Comparison of ENCODE assay signal across 19 mouse cellular contexts in genomic region chr4:124691455-124691854, GRCm38 (mm10). TPM values are rescaled to one million over a fixed set of nuclear protein-coding genes. Genes with fewer than 3 reads are reported as not detected.
DNase-seq lines count a peak whose midpoint lies in the region; ATAC-seq and TF ChIP-seq lines count a peak whose summit lies in the region.
"Had no signal": no experiment of that assay in that cellular context is flagged by ENCODE, and none has a peak within 500 bp of the region (broad histone marks: within the 10 kb centered on the region; RNA-seq: fewer than 3 reads in every experiment).

No protein-coding gene starts in this region.

- peak overlapping the region in 1 of 2 experiments; percentile 41; a peak in 2 of 4 replicates for H3K27ac ChIP-seq in heart, embryonic 14.5 days (replicated peaks in 1 of 2; ENCODE audit: control insufficient read depth in 1 of 2, insufficient read depth in 1 of 2, low read depth in 2 of 2, low read length in 2 of 2)
- H3K27ac ChIP-seq in liver, embryonic 14.5 days, result peak overlapping the region; percentile 13
- H3K27ac ChIP-seq: intestine, embryonic 15.5 days; midbrain, embryonic 12.5 days; stomach, embryonic 15.5 days had no signal

- no peaks in the 10 kb centered on the region for H3K9me3 ChIP-seq in heart, embryonic 14.5 days (ENCODE audit: control insufficient read depth, low read length)
- no peaks in the 10 kb centered on the region for H3K9me3 ChIP-seq in liver, embryonic 14.5 days (ENCODE audit: control insufficient read depth, low read length)
- H3K9me3 ChIP-seq: intestine, embryonic 15.5 days; midbrain, embryonic 12.5 days; stomach, embryonic 15.5 days had no signal

- DNase-seq in heart, adult 8-10 months (ENCODE audit: low spot score), result no peak
- DNase-seq in testis, postnatal 10 days (ENCODE audit: low spot score), result peak; percentile 23
- DNase-seq in testis, postnatal 14 days (ENCODE audit: low spot score), result no peak
- no peak for DNase-seq in liver, embryonic 14.5 days (ENCODE audit: low read depth in 3 of 3, low spot score in 3 of 3)
- DNase-seq in yolk sac, embryonic 10.5 days (ENCODE audit: low spot score), result no peak
- DNase-seq in cerebellum, adult 9-11 months, result no peak
- DNase-seq: adrenal gland, postnatal 36 days; cerebellum, postnatal 25 days; lung, postnatal 14 days; right cerebral cortex, adult 18-20 months; spleen, adult 18-20 months; thymus, postnatal 4 days had no signal

- 71% methylated on average over 8 of the region's 8 CpGs for WGBS in heart, embryonic 14.5 days
- WGBS in liver, embryonic 14.5 days (ENCODE audit: insufficient replicate concordance), result 58% methylated on average over 8 of the region's 8 CpGs

- H3K27me3 ChIP-seq in heart, embryonic 14.5 days (ENCODE audit: control insufficient read depth, insufficient read depth, low read length), result no peaks in the 10 kb centered on the region
- H3K27me3 ChIP-seq in liver, embryonic 14.5 days (ENCODE audit: control insufficient read depth, insufficient read depth, low read length), result no peaks in the 10 kb centered on the region
- H3K27me3 ChIP-seq: intestine, embryonic 15.5 days; Patski; stomach, embryonic 15.5 days had no signal

- H3K9ac ChIP-seq in heart, embryonic 14.5 days (ENCODE audit: low read length), result 0 out of 2 replicates have a peak overlapping the region, but pooled peaks have one; percentile 1
- H3K9ac ChIP-seq in liver, embryonic 14.5 days (replicated peaks), result peak overlapping the region; percentile 23; the same call in 1 of the 2 replicates
- H3K9ac ChIP-seq: intestine, embryonic 15.5 days; midbrain, embryonic 12.5 days; stomach, embryonic 15.5 days had no signal

- TF ChIP-seq EP300 in liver, embryonic 14.5 days (IDR thresholded peaks at IDR 0.05; ENCODE audit: low read depth), result no peak

- H3K4me3 ChIP-seq in heart, embryonic 14.5 days (ENCODE audit: control insufficient read depth in 1 of 2, insufficient read depth in 1 of 2, low read depth in 1 of 2, low read length in 2 of 2), result no peak overlapping the region
- H3K4me3 ChIP-seq in liver, embryonic 14.5 days (ENCODE audit: insufficient read depth in 1 of 2, low read depth in 2 of 2, low read length in 2 of 2), result no peak overlapping the region
- H3K4me3 ChIP-seq: intestine, embryonic 15.5 days; midbrain, embryonic 12.5 days had no signal

- 0 out of 2 replicates have a peak overlapping the region, but pooled peaks have one; percentile 8 for H3K4me2 ChIP-seq in heart, embryonic 14.5 days (ENCODE audit: low read length)
- H3K4me2 ChIP-seq in liver, embryonic 14.5 days (ENCODE audit: low read depth), result peak overlapping the region; percentile 80
- H3K4me2 ChIP-seq: intestine, embryonic 15.5 days; midbrain, embryonic 12.5 days had no signal

- H3K36me3 ChIP-seq in heart, embryonic 14.5 days (ENCODE audit: control insufficient read depth, insufficient read depth, low read length), result peaks cover 23% of the 10 kb centered on the region; the same call in 1 of the 2 replicates
- no peaks in the 10 kb centered on the region; the same call in none of the 2 replicates for H3K36me3 ChIP-seq in liver, embryonic 14.5 days (replicated peaks; ENCODE audit: control insufficient read depth, insufficient read depth, low read depth)
- H3K36me3 ChIP-seq: intestine, embryonic 15.5 days had no signal

- no peak for TF ChIP-seq CTCF in liver, embryonic 14.5 days (IDR thresholded peaks at IDR 0.05; ENCODE audit: low read depth)

- no peak for ATAC-seq in heart, embryonic 14.5 days (ENCODE audit: insufficient number of reproducible peaks, insufficient read depth, low FRiP score, low read depth)
- ATAC-seq in liver, embryonic 14.5 days (ENCODE audit: insufficient read depth), result no peak
- ATAC-seq: intestine, embryonic 15.5 days; Patski had no signal

- H3K4me1 ChIP-seq in heart, embryonic 14.5 days (ENCODE audit: control insufficient read depth in 2 of 2, insufficient read depth in 2 of 2, low read length in 2 of 2), result peaks cover 2 to 18% of the 10 kb centered on the region in 2 experiments; a peak in 3 of 4 replicates
- H3K4me1 ChIP-seq in liver, embryonic 14.5 days (replicated peaks; ENCODE audit: control insufficient read depth in 2 of 2, insufficient read depth in 2 of 2, low read length in 1 of 2), result peaks cover 7 to 18% of the 10 kb centered on the region in 2 experiments; a peak in 3 of 4 replicates

RNA-seq across cellular contexts. Expression of gene Utp11, which starts 1.9 kb away (rescaled TPM):
- polyA plus RNA-seq in heart, embryonic 14.5 days (2014; fragmentation: Nextera tagmentation; extraction: Ambion mirVana), result 38.8 and 42.5 TPM in 2 replicates
- 10 to 100 TPM; 12.4 to 14.5 (median 13.7) TPM for total RNA-seq in heart, adult 8-10 months (2022)
- 7.5 and 16.4 TPM in 2 replicates for polyA plus RNA-seq in liver, embryonic 14.5 days (2012; rRNA removed)
- polyA plus RNA-seq in liver, embryonic 14.5 days (2014; fragmentation: Nextera tagmentation; extraction: Ambion mirVana), result 20.8 and 22.4 TPM in 2 replicates

RNA-seq across cellular contexts. Expression of gene Fhl3, which starts 9.0 kb away (rescaled TPM):
- polyA plus RNA-seq in heart, embryonic 14.5 days (2014; fragmentation: Nextera tagmentation; extraction: Ambion mirVana), result 6.8 and 7.0 TPM in 2 replicates
- total RNA-seq in heart, adult 8-10 months (2022), result 10 to 100 TPM in 2 of 4 experiments, 1 to 10 TPM in 2; 8.8 to 18.8 (median 11.2) TPM
- 2.8 TPM in 2 replicates for polyA plus RNA-seq in liver, embryonic 14.5 days (2012; rRNA removed)
- 2.7 and 2.9 TPM in 2 replicates for polyA plus RNA-seq in liver, embryonic 14.5 days (2014; fragmentation: Nextera tagmentation; extraction: Ambion mirVana)

RNA-seq across cellular contexts. Expression of gene Sf3a3, which starts 23.1 kb away (rescaled TPM):
- 73.4 and 73.5 TPM in 2 replicates for polyA plus RNA-seq in heart, embryonic 14.5 days (2014; fragmentation: Nextera tagmentation; extraction: Ambion mirVana)
- 10 to 100 TPM; 15.5 to 17.3 (median 16.5) TPM for total RNA-seq in heart, adult 8-10 months (2022)
- polyA plus RNA-seq in liver, embryonic 14.5 days (2012; rRNA removed), result 21.2 and 42.1 TPM in 2 replicates
- 59.2 and 63.6 TPM in 2 replicates for polyA plus RNA-seq in liver, embryonic 14.5 days (2014; fragmentation: Nextera tagmentation; extraction: Ambion mirVana)

RNA-seq across cellular contexts. Expression of gene Pou3f1, which starts 34.8 kb away (rescaled TPM):
- polyA plus RNA-seq in heart, embryonic 14.5 days (2014; fragmentation: Nextera tagmentation; extraction: Ambion mirVana), result 0.19 and 0.20 TPM in 2 replicates
- under 1 TPM; 0.09 to 0.31 (median 0.14) TPM for total RNA-seq in heart, adult 8-10 months (2022)
- 0.01 and 0.02 TPM in 2 replicates for polyA plus RNA-seq in liver, embryonic 14.5 days (2012; rRNA removed)
- polyA plus RNA-seq in liver, embryonic 14.5 days (2014; fragmentation: Nextera tagmentation; extraction: Ambion mirVana), result not detected in 2 replicates
- total RNA-seq: granulocyte monocyte progenitor cell, adult 5-6 weeks; liver, adult 2 months had no signal
- polyA plus RNA-seq: liver, adult 2 months had no signal

RNA-seq across cellular contexts. Expression of gene Inpp5b, which starts 50.2 kb away (rescaled TPM):
- 17.3 and 18.6 TPM in 2 replicates for polyA plus RNA-seq in heart, embryonic 14.5 days (2014; fragmentation: Nextera tagmentation; extraction: Ambion mirVana)
- total RNA-seq in heart, adult 8-10 months (2022), result 1 to 10 TPM; 6.5 to 9.9 (median 7.3) TPM
- polyA plus RNA-seq in liver, embryonic 14.5 days (2012; rRNA removed), result 36.6 and 40.3 TPM in 2 replicates
- 36.7 and 40.0 TPM in 2 replicates for polyA plus RNA-seq in liver, embryonic 14.5 days (2014; fragmentation: Nextera tagmentation; extraction: Ambion mirVana)
